Mouse (Mus musculus): ENCODE results near the gene Spata16. TPM values are rescaled to one million over a fixed set of nuclear protein-coding genes. Genes with fewer than 3 reads are reported as not detected.

The Spata16 gene
- total and polyA plus RNA-seq, 3 experiments, result not detected

DNA sequence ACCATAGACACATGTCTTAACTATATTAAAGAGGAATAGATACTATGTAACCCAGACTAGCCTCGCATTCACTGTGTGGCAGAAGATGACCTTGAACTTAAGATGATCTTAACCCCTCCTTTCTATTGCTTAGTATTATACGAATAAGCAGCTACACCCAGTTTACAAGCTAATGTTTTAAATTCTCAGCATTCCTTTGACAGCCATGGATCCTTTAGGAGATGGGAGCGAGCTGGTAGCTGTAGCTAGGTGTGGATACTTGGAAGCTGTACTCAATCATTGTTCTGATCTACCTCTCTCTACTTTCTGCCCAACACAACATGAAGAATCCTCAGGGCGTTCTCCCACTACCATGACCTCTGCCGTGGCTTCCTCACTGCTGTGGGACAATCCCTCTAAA, 28.9 kb upstream of the Spata16 start:
- Histone ChIP-seq H3K79me2 (ENCODE audit: control insufficient read depth, insufficient read depth, low read length, poor library complexity) (no peaks in the 10 kb centered on the region), H3K4me3 (ENCODE audit: control insufficient read depth in 1 of 2, insufficient read depth in 1 of 2, low read depth in 2 of 2, low read length in 2 of 2) (no peak overlapping the region), H3K9ac (ENCODE audit: control insufficient read depth, low read depth, low read length, poor library complexity, severe bottlenecking) (no peak overlapping the region), H3K4me1 (ENCODE audit: control insufficient read depth in 1 of 2, insufficient read depth in 2 of 2, low read length in 2 of 2) (no peaks in the 10 kb centered on the region), H3K27ac (ENCODE audit: control insufficient read depth, low read depth, low read length) (no peak overlapping the region), H3K36me3 (ENCODE audit: control insufficient read depth in 1 of 2, insufficient read depth in 2 of 2, low read length in 2 of 2) (no peaks in the 10 kb centered on the region), H3K9me3 (replicated peaks; ENCODE audit: insufficient read depth, low read length) (no peaks in the 10 kb centered on the region), H3K27me3 (ENCODE audit: control insufficient read depth in 1 of 2, insufficient read depth in 2 of 2, low read length in 2 of 2) (no peaks in the 10 kb centered on the region)
- no peak for DNase-seq (ENCODE audit: low read depth, low spot score)
- TF ChIP-seq KAT2A (conservative IDR thresholded peaks at IDR 0.05; ENCODE audit: low read depth, low read length) (no peak), ZKSCAN1 (IDR thresholded peaks at IDR 0.05; ENCODE audit: low read depth, low read length) (no peak), USF1 (IDR thresholded peaks at IDR 0.05; ENCODE audit: low read depth, low read length) (no peak), ELF1 (IDR thresholded peaks at IDR 0.05; ENCODE audit: low read depth, low read length) (no peak), MYB (IDR thresholded peaks at IDR 0.05; ENCODE audit: low read depth, low read length) (no peak), MAFK (IDR thresholded peaks at IDR 0.05; ENCODE audit: borderline replicate concordance, low read depth, low read length) (no peak), SIN3A (IDR thresholded peaks at IDR 0.05; ENCODE audit: low read length) (no peak), CTCF (IDR thresholded peaks at IDR 0.05 in 2 of 3, conservative IDR thresholded peaks at IDR 0.05 in 1 of 3; ENCODE audit: control insufficient read depth in 1 of 3, insufficient read depth in 1 of 3, low read depth in 2 of 3, low read length in 3 of 3, poor library complexity in 1 of 3, severe bottlenecking in 1 of 3) (no peak), TAL1 (IDR thresholded peaks at IDR 0.05; ENCODE audit: low read length) (no peak), UBTF (IDR thresholded peaks at IDR 0.05; ENCODE audit: borderline replicate concordance, insufficient read depth, low read depth, low read length) (no peak), TBP (IDR thresholded peaks at IDR 0.05; ENCODE audit: low read depth, low read length) (no peak), HCFC1 (IDR thresholded peaks at IDR 0.05; ENCODE audit: low read depth, low read length) (no peak), CHD2 (IDR thresholded peaks at IDR 0.05; ENCODE audit: low read length) (no peak), GATA1 (IDR thresholded peaks at IDR 0.05; ENCODE audit: low read depth, low read length) (no peak), BHLHE40 (IDR thresholded peaks at IDR 0.05; ENCODE audit: borderline replicate concordance, low read depth, low read length) (no peak), MAZ (IDR thresholded peaks at IDR 0.05; ENCODE audit: low read depth, low read length) (no peak)

DNA sequence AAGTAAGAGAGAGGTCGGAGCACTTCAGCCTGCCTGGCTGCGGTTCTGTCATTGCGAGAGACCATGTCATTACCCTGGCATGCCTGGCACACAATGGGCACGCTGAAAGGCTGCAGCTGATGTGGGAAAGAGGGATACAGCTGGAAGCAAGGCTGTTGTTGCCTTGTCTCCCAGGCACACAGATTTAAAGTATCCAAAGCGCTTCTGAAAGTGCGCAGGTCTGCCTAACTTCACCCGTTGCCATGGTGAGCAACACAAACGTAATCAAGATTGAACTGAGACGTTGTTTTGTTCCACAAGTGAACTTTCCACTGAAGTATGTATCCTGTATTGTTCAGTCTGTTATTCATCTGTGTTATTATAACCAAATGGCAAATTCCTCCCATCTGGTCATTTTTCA, 1.8 kb downstream of the Spata16 start:
- no peaks in the 10 kb centered on the region for H3K4me1 ChIP-seq (ENCODE audit: control insufficient read depth in 1 of 2, insufficient read depth in 2 of 2, low read length in 2 of 2)
- DNase-seq (ENCODE audit: low read depth, low spot score), result no peak
- no peak overlapping the region for H3K27ac ChIP-seq (ENCODE audit: control insufficient read depth, low read depth, low read length)
- H3K79me2 ChIP-seq (ENCODE audit: control insufficient read depth, insufficient read depth, low read length, poor library complexity), result no peaks in the 10 kb centered on the region
- no peaks in the 10 kb centered on the region for H3K9me3 ChIP-seq (replicated peaks; ENCODE audit: insufficient read depth, low read length)
- TF ChIP-seq POLR2AphosphoS5 (IDR thresholded peaks at IDR 0.05; ENCODE audit: borderline replicate concordance, low read depth, low read length) (no peak), TCF12 (IDR thresholded peaks at IDR 0.05; ENCODE audit: low read depth, low read length) (no peak), TBP (IDR thresholded peaks at IDR 0.05; ENCODE audit: low read depth, low read length) (no peak), USF1 (IDR thresholded peaks at IDR 0.05; ENCODE audit: low read depth, low read length) (no peak), UBTF (IDR thresholded peaks at IDR 0.05; ENCODE audit: borderline replicate concordance, insufficient read depth, low read depth, low read length) (no peak), POLR2A (IDR thresholded peaks at IDR 0.05; ENCODE audit: control insufficient read depth in 1 of 2, insufficient read depth in 1 of 2, low read depth in 1 of 2, low read length in 2 of 2, poor library complexity in 1 of 2) (no peak), NRF1 (IDR thresholded peaks at IDR 0.05; ENCODE audit: insufficient read depth, low read depth, low read length, poor library complexity, severe bottlenecking) (no peak), RAD21 (IDR thresholded peaks at IDR 0.05; ENCODE audit: low read depth, low read length) (no peak), EP300 (IDR thresholded peaks at IDR 0.05; ENCODE audit: low read depth in 1 of 2, low read length in 2 of 2) (no peak), BHLHE40 (IDR thresholded peaks at IDR 0.05; ENCODE audit: borderline replicate concordance, low read depth, low read length) (no peak), SIN3A (IDR thresholded peaks at IDR 0.05; ENCODE audit: low read length) (no peak), MYB (IDR thresholded peaks at IDR 0.05; ENCODE audit: low read depth, low read length) (no peak), MAZ (IDR thresholded peaks at IDR 0.05; ENCODE audit: low read depth, low read length) (no peak), JUND (IDR thresholded peaks at IDR 0.05; ENCODE audit: low read depth, low read length) (no peak), MAFK (IDR thresholded peaks at IDR 0.05; ENCODE audit: borderline replicate concordance, low read depth, low read length) (no peak), CHD1 (IDR thresholded peaks at IDR 0.05; ENCODE audit: low read depth, low read length) (no peak), TAL1 (IDR thresholded peaks at IDR 0.05; ENCODE audit: low read length) (no peak), ZMIZ1 (IDR thresholded peaks at IDR 0.05; ENCODE audit: low read depth, low read length) (no peak)
- no peak overlapping the region for H3K4me3 ChIP-seq (ENCODE audit: control insufficient read depth in 1 of 2, insufficient read depth in 1 of 2, low read depth in 2 of 2, low read length in 2 of 2)
- no peaks in the 10 kb centered on the region for H3K36me3 ChIP-seq (ENCODE audit: control insufficient read depth in 1 of 2, insufficient read depth in 2 of 2, low read length in 2 of 2)
- H3K9ac ChIP-seq (ENCODE audit: control insufficient read depth, low read depth, low read length, poor library complexity, severe bottlenecking), result no peak overlapping the region
- no peaks in the 10 kb centered on the region for H3K27me3 ChIP-seq (ENCODE audit: control insufficient read depth in 1 of 2, insufficient read depth in 2 of 2, low read length in 2 of 2)
